14 mouse cellular contexts compared by ENCODE assay signal in genomic region chr8:9932711-9933110, GRCm38 (mm10). TPM values are rescaled to one million over a fixed set of nuclear protein-coding genes. Genes with fewer than 3 reads are reported as not detected.
DNase-seq lines count a peak whose midpoint lies in the region; TF ChIP-seq lines count a peak whose summit lies in the region.
"Had no signal": no experiment of that assay in that cellular context is flagged by ENCODE, and none has a peak within 500 bp of the region (broad histone marks: within the 10 kb centered on the region; RNA-seq: fewer than 3 reads in every experiment).

No protein-coding gene starts in this region.

- no peak for TF ChIP-seq POLR2A in brain, embryonic 14.5 days (IDR thresholded peaks at IDR 0.05; ENCODE audit: borderline replicate concordance, extremely low read depth, insufficient read depth, insufficient read length, poor library complexity, severe bottlenecking)

- DNase-seq in heart, postnatal 4 days = peak; percentile 7
- no peak for DNase-seq in heart, postnatal 36 days
- peak; percentile 15 for DNase-seq in 3T3-L1 (ENCODE audit: low read depth, low spot score)
- peak; percentile 32 for DNase-seq in brain, embryonic 14.5 days (ENCODE audit: low read depth)
- peak; percentile 32 for DNase-seq in lung, postnatal 14 days
- no peak for DNase-seq in layer of hippocampus, adult 8-10 months (ENCODE audit: low spot score in 2 of 2)
- no peak for DNase-seq in cerebellum, postnatal 4 days (ENCODE audit: low spot score in 2 of 2)
- DNase-seq: adrenal gland, adult 8-10 months; B cell, adult 2 months; cerebellum, adult 9-10 months; embryo, embryonic 11 days; kidney, postnatal 10 days; retina, postnatal 1 day; right cerebral cortex, postnatal 25 days had no signal

- TF ChIP-seq CTCF in brain, embryonic 14.5 days (IDR thresholded peaks at IDR 0.05; ENCODE audit: borderline replicate concordance, extremely low read depth, insufficient read depth, insufficient read length) = no peak

- intact Hi-C loops in heart, postnatal 36 days (cut with DNase I) = no loop called here

RNA-seq across cellular contexts. Expression of gene Lig4, which starts 44.8 kb away (rescaled TPM):
- 1 to 10 TPM; 4.8 to 6.6 TPM for total RNA-seq in heart, postnatal 4 days (2021)
- 1 to 10 TPM; 4.7 to 5.3 TPM for total RNA-seq in heart, postnatal 36 days (2021)
- 7.4 and 10.7 TPM in 2 replicates for polyA plus RNA-seq in brain, embryonic 14.5 days (2012; rRNA removed)
- total RNA-seq in layer of hippocampus, adult 8-10 months (2022) = 10 to 100 TPM; 11.1 to 12.9 (median 12.1) TPM

RNA-seq across cellular contexts. Expression of gene Abhd13, which starts 44.8 kb away (rescaled TPM):
- total RNA-seq in heart, postnatal 4 days (2021) = 10 to 100 TPM; 16.8 to 19.2 TPM
- total RNA-seq in heart, postnatal 36 days (2021) = 10 to 100 TPM in 1 of 2 experiments, 1 to 10 TPM in 1; 9.6 to 13.4 TPM
- 10.0 and 11.5 TPM in 2 replicates for polyA plus RNA-seq in brain, embryonic 14.5 days (2012; rRNA removed)
- total RNA-seq in layer of hippocampus, adult 8-10 months (2022) = 10 to 100 TPM; 25.9 to 27.3 (median 26.9) TPM

Comparison
In these comparisons a context has a peak if more than half of its experiments do, and no peak if none do; other contexts are left out.
1. DNase-seq: peak in heart, postnatal 4 days (single experiment), 3T3-L1 (single experiment), brain, embryonic 14.5 days (single experiment) and lung, postnatal 14 days (single experiment); none in heart, postnatal 36 days (0 of 2), layer of hippocampus, adult 8-10 months (0 of 2) and cerebellum, postnatal 4 days (0 of 2).